Mouse (Mus musculus): ENCODE measurements around the gene Lamb2. TPM values are rescaled to one million over a fixed set of nuclear protein-coding genes. Genes with fewer than 3 reads are reported as not detected.
A peak's percentile ranks its signal among the peaks of the same experiment; 100 is the strongest.

The Lamb2 gene
- polyA plus RNA-seq, 1 experiment from 2014 or later: 19.2 TPM

- no peak for TF ChIP-seq EP300 (optimal IDR thresholded peaks at IDR 0.05)
- no peak for TF ChIP-seq CTCF (IDR thresholded peaks at IDR 0.05; ENCODE audit: low read depth)
- Histone ChIP-seq H3K9ac (ENCODE audit: low read length) (no peak overlapping the region), H3K4me3 (ENCODE audit: low read depth, low read length) (no peak overlapping the region), H3K27me3 (ENCODE audit: control insufficient read depth, insufficient read depth, low read length) (no peaks in the 10 kb centered on the region), H3K4me2 (replicated peaks; ENCODE audit: low read depth) (no peak overlapping the region), H3K36me3 (ENCODE audit: control insufficient read depth, insufficient read depth, low read length) (peaks cover 32% of the 10 kb centered on the region), H3K4me1 (replicated peaks; ENCODE audit: control insufficient read depth, insufficient read depth) (peaks cover 2% of the 10 kb centered on the region; the same call in 1 of the 2 replicates), H3K9me3 (ENCODE audit: control insufficient read depth, low read length) (no peaks in the 10 kb centered on the region), H3K27ac (replicated peaks) (no peak overlapping the region)
- no peak for ATAC-seq (ENCODE audit: low FRiP score, low TSS enrichment)
- 94% methylated on average over 18 of the region's 18 CpGs for WGBS
- no peak for DNase-seq (ENCODE audit: low spot score)
Observed at GRCm38 (mm10) chr9:108483051-108483790, 3.7 kb downstream of the Lamb2 start.

GRCm38 (mm10) chr9:108484021-108484420 lies 4.5 kb downstream of the Lamb2 start:
- Histone ChIP-seq H3K4me2 (replicated peaks; ENCODE audit: low read depth) (no peak overlapping the region), H3K36me3 (ENCODE audit: control insufficient read depth, insufficient read depth, low read length) (peaks cover 32% of the 10 kb centered on the region), H3K4me1 (replicated peaks; ENCODE audit: control insufficient read depth, insufficient read depth) (peaks cover 2% of the 10 kb centered on the region; the same call in 1 of the 2 replicates), H3K4me3 (ENCODE audit: low read depth, low read length) (no peak overlapping the region), H3K27ac (replicated peaks) (no peak overlapping the region), H3K27me3 (ENCODE audit: control insufficient read depth, insufficient read depth, low read length) (no peaks in the 10 kb centered on the region), H3K9ac (ENCODE audit: low read length) (no peak overlapping the region), H3K9me3 (ENCODE audit: control insufficient read depth, low read length) (no peaks in the 10 kb centered on the region)
- DNase-seq (ENCODE audit: low spot score): no peak
- 94% methylated on average over 15 of the region's 15 CpGs for WGBS
- TF ChIP-seq CTCF (IDR thresholded peaks at IDR 0.05; ENCODE audit: low read depth): no peak
- TF ChIP-seq EP300 (optimal IDR thresholded peaks at IDR 0.05): no peak
- no peak for ATAC-seq (ENCODE audit: low FRiP score, low TSS enrichment)

- Histone ChIP-seq H3K9me3 (ENCODE audit: control insufficient read depth, low read length) (no peaks in the 10 kb centered on the region), H3K4me3 (ENCODE audit: low read depth, low read length) (no peak overlapping the region), H3K27me3 (ENCODE audit: control insufficient read depth, insufficient read depth, low read length) (no peaks in the 10 kb centered on the region), H3K9ac (ENCODE audit: low read length) (no peak overlapping the region), H3K36me3 (ENCODE audit: control insufficient read depth, insufficient read depth, low read length) (peaks cover 32% of the 10 kb centered on the region), H3K4me1 (replicated peaks; ENCODE audit: control insufficient read depth, insufficient read depth) (no peaks in the 10 kb centered on the region; the same call in 1 of the 2 replicates), H3K4me2 (replicated peaks; ENCODE audit: low read depth) (no peak overlapping the region), H3K27ac (replicated peaks) (no peak overlapping the region)
- no peak for TF ChIP-seq CTCF (IDR thresholded peaks at IDR 0.05; ENCODE audit: low read depth)
- no peak for DNase-seq (ENCODE audit: low spot score)
- no peak for ATAC-seq (ENCODE audit: low FRiP score, low TSS enrichment)
- WGBS: 91% methylated on average over 19 of the region's 19 CpGs
Observed at GRCm38 (mm10) chr9:108485301-108485875, 5.9 kb downstream of the Lamb2 start.

GRCm38 (mm10) chr9:108486973-108487530 lies 7.5 kb downstream of the Lamb2 start:
- WGBS: 91% methylated on average over 8 of the region's 8 CpGs
- no peak for ATAC-seq (ENCODE audit: low FRiP score, low TSS enrichment)
- Histone ChIP-seq H3K9ac (ENCODE audit: low read length) (no peak overlapping the region), H3K4me1 (replicated peaks; ENCODE audit: control insufficient read depth, insufficient read depth) (peaks cover 3% of the 10 kb centered on the region; the same call in 1 of the 2 replicates), H3K9me3 (ENCODE audit: control insufficient read depth, low read length) (no peaks in the 10 kb centered on the region), H3K36me3 (ENCODE audit: control insufficient read depth, insufficient read depth, low read length) (peaks cover 32% of the 10 kb centered on the region), H3K4me2 (replicated peaks; ENCODE audit: low read depth) (no peak overlapping the region), H3K4me3 (ENCODE audit: low read depth, low read length) (no peak overlapping the region), H3K27me3 (ENCODE audit: control insufficient read depth, insufficient read depth, low read length) (no peaks in the 10 kb centered on the region), H3K27ac (replicated peaks) (no peak overlapping the region)
- TF ChIP-seq EP300 (optimal IDR thresholded peaks at IDR 0.05) (no peak), CTCF (IDR thresholded peaks at IDR 0.05; ENCODE audit: low read depth) (no peak)
- no peak for DNase-seq (ENCODE audit: low spot score)

GRCm38 (mm10) chr9:108488403-108488802 lies 8.9 kb downstream of the Lamb2 start:
- no peaks in the 10 kb centered on the region for H3K27me3 ChIP-seq (ENCODE audit: control insufficient read depth, insufficient read depth, low read length)
- H3K4me2 ChIP-seq (replicated peaks; ENCODE audit: low read depth): no peak overlapping the region
- no peak for DNase-seq (ENCODE audit: low spot score)
- H3K36me3 ChIP-seq (ENCODE audit: control insufficient read depth, insufficient read depth, low read length): peaks cover 32% of the 10 kb centered on the region
- peaks cover 4% of the 10 kb centered on the region; the same call in 1 of the 2 replicates for H3K4me1 ChIP-seq (replicated peaks; ENCODE audit: control insufficient read depth, insufficient read depth)
- 93% methylated on average over 12 of the region's 17 CpGs for WGBS
- H3K9ac ChIP-seq (ENCODE audit: low read length): no peak overlapping the region
- no peak overlapping the region for H3K27ac ChIP-seq (replicated peaks)
- H3K4me3 ChIP-seq (ENCODE audit: low read depth, low read length): no peak overlapping the region
- ATAC-seq (ENCODE audit: low FRiP score, low TSS enrichment): no peak
- TF ChIP-seq EP300 (optimal IDR thresholded peaks at IDR 0.05) (no peak), CTCF (IDR thresholded peaks at IDR 0.05; ENCODE audit: low read depth) (no peak)
- no peaks in the 10 kb centered on the region for H3K9me3 ChIP-seq (ENCODE audit: control insufficient read depth, low read length)

- DNase-seq (ENCODE audit: low spot score) (no peak), ATAC-seq (ENCODE audit: low FRiP score, low TSS enrichment) (no peak)
- Histone ChIP-seq H3K27ac (replicated peaks) (peak overlapping the region; percentile 99; the same call in 1 of the 2 replicates), H3K9me3 (ENCODE audit: control insufficient read depth, low read length) (no peaks in the 10 kb centered on the region), H3K27me3 (ENCODE audit: control insufficient read depth, insufficient read depth, low read length) (no peaks in the 10 kb centered on the region), H3K9ac (ENCODE audit: low read length) (no peak overlapping the region), H3K4me3 (ENCODE audit: low read depth, low read length) (no peak overlapping the region), H3K36me3 (ENCODE audit: control insufficient read depth, insufficient read depth, low read length) (peaks cover 36% of the 10 kb centered on the region), H3K4me1 (replicated peaks; ENCODE audit: control insufficient read depth, insufficient read depth) (peaks cover 4% of the 10 kb centered on the region; the same call in 1 of the 2 replicates), H3K4me2 (replicated peaks; ENCODE audit: low read depth) (no peak overlapping the region)
- TF ChIP-seq EP300 (optimal IDR thresholded peaks at IDR 0.05): no peak
- TF ChIP-seq CTCF (IDR thresholded peaks at IDR 0.05; ENCODE audit: low read depth): no peak
- WGBS: 96% methylated on average over 20 of the region's 20 CpGs
Observed at GRCm38 (mm10) chr9:108489215-108489614, 9.7 kb downstream of the Lamb2 start.

Measured in stomach, postnatal 0 days (tissue).